Mouse (Mus musculus): ENCODE measurements around the gene Prx. TPM values are rescaled to one million over a fixed set of nuclear protein-coding genes. Genes with fewer than 3 reads are reported as not detected.
A peak's percentile ranks its signal among the peaks of the same experiment; 100 is the strongest.
"Not testable (repeated sequence)": the region's sequence is repeated elsewhere in the genome, so short reads cannot be mapped to it uniquely, and the experiment has no call there.

The Prx gene
- total RNA-seq, 4 experiments from 2014 or later, result 0.38 to 0.43 (median 0.39) TPM

DNA sequence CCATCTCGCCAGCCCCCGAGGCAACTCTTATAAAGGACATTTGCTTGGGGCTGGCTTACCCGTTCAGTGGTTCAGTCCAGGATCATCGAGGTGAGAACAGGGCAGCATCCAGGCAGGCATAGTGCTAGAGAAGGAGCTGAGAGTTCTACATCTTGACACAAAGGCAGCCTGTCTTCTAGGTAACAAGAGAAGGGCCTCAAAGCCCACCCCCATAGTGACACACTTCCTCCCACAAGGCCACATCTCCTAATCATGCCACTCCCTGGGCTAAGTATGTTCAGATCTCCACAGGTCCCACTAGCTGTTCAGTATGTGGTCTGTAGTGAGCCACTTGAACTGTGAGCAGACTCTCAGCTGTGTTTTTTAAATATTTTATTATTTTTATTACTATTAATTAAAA, 15.3 kb upstream of the Prx start:
- no peak for DNase-seq (ENCODE audit: low spot score in 2 of 2)

- no peak for DNase-seq (ENCODE audit: low spot score in 2 of 2)
Measured at GRCm38 (mm10) chr7:27486102-27486769, 12.9 kb upstream of the Prx start.

DNA sequence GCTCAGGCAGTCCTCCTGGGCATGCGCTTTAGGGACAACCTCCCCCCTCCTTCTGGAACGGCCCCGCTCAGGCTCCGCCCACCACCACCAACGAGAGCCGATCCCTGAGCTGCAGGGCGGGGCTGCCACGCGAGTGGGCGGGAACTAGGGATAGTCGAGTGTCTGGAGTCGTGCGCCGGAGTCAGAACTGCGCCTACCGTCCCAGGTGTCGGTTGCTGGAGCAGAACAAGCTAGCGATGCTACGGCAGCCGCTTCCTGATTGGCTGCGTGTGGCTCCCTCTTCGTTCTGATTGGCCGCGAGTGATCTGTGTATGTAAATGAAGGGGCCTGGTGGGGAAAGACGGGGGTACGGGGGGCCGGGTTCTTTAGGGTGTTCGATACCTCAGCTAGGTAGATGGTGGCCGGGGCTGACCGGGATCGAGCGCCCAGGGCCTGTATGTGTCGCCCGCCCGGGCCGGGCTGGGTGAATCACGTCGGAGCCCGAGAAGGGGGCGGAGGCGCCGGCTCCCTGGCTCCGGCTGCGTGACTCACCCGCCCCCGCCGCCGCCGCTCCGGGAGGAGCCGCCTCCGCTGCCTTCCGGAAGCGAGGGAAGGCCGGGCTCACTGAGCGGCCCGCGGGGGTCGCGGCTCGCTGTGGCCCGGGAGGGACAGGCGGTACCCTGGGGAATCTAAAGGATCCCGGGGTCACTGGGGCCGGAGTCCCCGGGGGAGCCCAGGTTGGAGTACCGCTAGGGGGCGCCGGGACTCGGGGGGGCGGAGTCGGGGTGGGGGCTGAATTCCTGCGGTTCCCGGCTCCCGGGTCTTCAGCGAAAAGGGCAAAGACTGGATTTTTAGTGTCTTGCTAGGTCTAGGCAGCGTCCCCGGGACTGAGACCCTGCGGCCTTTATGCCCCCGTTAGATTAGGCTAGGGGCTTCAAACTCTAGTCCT, 12.1 kb upstream of the Prx start, which contains the start of gene Sertad1:
Sertad1 (plus strand) TSS at position 141 of the 928 bp plus-strand sequence.
- peak; percentile 99 to 100 for DNase-seq (ENCODE audit: low spot score in 2 of 2)

DNA sequence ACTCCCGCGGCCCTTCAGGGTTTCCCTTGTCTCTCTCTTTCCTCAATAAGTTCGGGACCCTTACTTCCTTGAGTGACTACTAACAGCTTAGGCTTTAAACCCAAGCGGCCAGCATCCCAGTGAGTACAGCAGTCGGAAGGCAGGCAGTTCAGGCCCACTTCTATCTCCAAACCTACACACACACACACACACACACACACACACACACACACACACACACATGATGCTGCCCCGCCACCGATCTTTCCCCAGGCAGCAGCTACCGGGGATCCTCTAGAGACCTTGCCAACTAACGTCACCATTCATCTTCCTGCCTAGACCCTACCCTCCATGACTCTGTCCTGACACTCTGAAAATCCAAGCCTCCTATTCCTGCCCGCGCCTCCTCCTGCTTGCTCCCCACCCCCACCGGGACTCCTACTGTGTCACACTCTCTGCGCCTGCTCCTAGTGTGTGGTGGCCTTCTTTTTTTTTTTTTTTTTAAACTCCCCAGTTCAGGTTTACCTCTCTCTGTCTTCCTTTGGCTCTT, 11.3 kb upstream of the Prx start:
- no peak for DNase-seq (ENCODE audit: low spot score in 2 of 2)

- DNase-seq (ENCODE audit: low spot score in 2 of 2), result no peak
Measured at GRCm38 (mm10) chr7:27489270-27489869, 9.8 kb upstream of the Prx start.

DNA sequence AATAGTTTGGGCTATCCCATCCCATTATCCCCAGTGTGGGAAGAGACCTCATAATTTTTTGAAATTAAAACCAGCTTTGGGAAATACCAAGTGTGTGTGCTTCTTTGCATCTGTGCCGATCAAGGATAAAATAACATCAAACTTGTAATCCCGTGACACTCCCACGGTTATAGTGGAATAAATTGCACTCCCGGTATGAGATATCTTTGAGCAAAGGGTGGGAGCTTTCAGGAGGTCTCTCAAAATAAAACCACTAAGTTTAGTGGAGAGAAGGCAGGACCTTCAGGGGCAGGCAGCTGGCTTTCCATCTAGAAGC, 8.9 kb upstream of the Prx start:
- no peak for DNase-seq (ENCODE audit: low spot score in 2 of 2)

DNA sequence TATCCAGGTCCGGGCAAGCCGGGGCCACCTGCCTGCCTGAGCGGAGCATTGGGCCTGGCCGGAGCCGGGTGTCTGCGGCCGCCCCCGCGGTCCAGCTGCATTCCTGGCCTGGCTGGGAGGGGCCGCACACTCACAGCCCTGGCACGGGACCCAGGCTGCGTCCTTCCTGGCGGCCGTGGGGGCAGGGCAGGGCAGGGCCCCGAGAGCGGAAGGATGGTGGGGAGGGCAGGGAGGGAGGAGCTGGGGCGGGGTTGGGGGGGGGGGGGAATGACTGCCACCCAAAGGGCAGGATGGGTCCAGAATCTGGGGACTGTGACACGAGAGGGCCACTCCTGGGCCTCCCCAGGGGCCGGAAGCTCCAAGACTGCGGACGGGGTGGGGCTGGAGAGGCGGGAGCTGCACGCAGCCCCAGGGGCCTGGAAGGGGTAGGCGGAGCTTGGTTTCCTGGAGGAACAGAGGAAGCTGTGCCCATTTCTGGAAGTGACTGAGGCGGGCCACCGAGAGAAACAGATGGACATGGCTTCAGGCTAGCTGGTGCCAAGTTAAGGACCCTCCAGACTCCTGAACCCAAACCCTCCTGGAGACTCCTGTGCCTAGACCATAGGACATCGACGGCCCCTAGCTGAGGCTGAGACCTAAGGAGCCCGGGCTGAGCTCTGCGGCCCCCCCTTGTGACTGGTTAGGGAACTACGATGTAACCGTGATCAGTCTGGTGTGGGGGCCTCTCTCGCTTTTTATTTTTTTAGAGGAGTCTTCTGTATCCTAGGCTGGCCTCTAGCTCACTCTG, 8.4 kb upstream of the Prx start:
- peak; percentile 83 to 84 for DNase-seq (ENCODE audit: low spot score in 2 of 2)

DNA sequence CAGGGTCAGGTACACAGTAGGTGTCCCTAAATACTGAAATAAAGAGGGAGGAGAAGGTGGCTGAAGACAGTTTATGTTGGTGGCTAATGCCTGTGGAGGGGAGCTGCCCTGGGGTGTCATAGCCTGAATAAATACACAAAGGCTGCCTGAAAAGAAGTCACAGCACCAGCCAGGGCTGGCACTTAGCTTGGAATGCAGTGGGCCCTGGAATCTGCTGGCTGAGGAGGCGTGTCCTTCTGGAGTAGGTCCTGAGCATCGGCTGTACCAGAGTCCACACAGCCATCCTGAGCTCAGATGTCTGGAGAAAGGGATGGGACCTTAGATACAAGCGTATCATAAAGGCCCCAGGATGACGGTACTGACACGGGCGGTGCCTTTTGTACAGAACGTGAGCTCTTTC, 7.3 kb upstream of the Prx start:
- no peak for DNase-seq (ENCODE audit: low spot score in 2 of 2)

- no peak for DNase-seq (ENCODE audit: low spot score in 2 of 2)
Measured at GRCm38 (mm10) chr7:27493022-27493421, 6.1 kb upstream of the Prx start.

- DNase-seq (ENCODE audit: low spot score in 2 of 2), result no peak
Measured at GRCm38 (mm10) chr7:27493450-27493849, 5.7 kb upstream of the Prx start.

GRCm38 (mm10) chr7:27494659-27495367, 4.3 kb upstream of the Prx start:
- not testable (repeated sequence) for DNase-seq (ENCODE audit: low spot score in 2 of 2)

DNA sequence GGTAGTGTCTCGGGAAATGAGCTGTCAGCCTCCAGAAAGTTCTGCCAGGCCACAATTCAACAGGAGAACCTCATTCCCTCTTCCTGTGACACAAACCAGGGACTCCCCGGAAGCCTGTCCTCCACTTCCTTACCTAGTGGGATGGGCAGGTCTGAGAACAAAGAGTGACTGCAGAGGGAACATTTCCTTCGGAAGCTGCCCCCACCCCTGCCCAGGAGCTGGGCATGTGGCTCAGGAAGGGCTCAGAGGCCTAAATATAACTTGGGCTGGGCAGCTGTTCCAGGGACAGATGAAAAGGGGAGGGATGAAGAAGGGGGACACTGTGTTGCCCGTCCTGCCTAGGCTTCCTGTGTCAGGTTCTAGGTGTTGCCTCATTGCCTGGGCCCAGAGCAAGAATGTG, 2.5 kb downstream of the Prx start:
- no peak for DNase-seq (ENCODE audit: low spot score in 2 of 2)

DNA sequence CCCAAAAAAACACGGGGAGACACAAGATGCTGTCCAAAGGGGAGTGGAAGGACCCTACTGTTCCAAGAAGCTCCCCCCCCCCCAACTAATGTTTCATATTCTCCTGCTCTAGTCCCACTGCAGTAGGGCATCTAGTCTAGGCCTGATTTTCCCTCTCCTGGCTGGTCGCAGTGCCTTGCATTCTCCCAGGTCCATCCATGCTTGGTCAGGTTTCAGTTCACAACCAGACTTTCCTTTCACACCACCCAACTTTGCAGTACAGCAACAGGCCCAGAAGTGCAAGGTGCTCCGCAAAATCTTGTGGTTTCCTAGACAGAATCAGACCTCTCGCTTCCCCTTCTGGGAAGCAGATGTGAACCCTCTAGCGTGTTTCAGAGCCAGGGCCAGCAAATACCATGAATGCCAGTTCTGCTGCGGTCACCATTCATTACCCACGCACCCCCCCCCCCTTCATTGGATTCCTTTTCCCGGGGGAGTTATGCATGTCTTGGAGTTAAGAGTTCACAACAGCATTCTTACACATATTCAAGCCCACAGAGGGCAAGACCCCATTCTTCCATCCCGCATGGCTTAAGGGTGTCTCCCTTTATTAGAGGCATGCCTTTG, 7.7 kb downstream of the Prx start:
- no peak for DNase-seq (ENCODE audit: low spot score in 2 of 2)

GRCm38 (mm10) chr7:27507711-27508647, 8.9 kb downstream of the Prx start:
- DNase-seq (ENCODE audit: low spot score in 2 of 2), result peak; percentile 82 to 85

- DNase-seq (ENCODE audit: low spot score in 2 of 2), result no peak
Measured at GRCm38 (mm10) chr7:27508648-27509005, 9.5 kb downstream of the Prx start.

DNA sequence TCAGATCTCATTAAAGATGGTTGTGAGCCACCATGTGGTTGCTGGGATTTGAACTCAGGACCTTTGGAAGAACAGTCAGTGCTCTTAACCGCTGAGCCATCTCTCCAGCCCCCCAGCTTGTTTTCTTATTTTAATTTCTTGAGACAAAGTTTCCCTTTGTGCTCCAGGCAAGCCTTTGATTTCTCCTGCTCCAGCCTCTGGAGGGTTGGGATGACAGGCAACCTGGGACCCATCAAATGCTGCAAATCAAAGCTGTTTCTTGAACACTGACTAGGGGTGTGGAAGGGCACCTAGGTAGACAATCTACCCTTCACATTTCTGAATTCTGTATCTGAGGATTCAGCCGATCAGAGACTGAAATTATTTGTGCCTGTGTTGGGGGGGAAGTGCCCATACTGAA, 11.7 kb downstream of the Prx start:
- DNase-seq (ENCODE audit: low spot score in 2 of 2), result no peak

- no peak for DNase-seq (ENCODE audit: low spot score in 2 of 2)
Measured at GRCm38 (mm10) chr7:27514961-27515360, 15.8 kb downstream of the Prx start.

DNA sequence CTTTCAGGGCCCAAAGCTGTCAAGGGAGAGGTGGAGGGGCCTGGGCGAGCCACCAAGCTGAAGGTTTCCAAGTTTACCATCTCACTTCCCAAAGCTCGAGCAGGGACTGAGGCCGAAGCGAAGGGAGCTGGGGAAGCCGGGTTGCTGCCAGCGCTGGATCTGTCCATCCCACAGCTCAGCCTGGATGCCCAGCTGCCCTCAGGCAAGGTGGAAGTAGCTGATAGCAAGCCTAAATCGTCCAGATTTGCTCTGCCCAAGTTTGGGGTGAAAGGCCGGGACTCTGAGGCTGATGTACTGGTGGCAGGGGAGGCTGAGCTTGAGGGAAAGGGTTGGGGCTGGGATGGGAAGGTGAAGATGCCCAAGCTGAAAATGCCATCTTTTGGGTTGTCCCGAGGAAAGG, 19.2 kb downstream of the Prx start:
- DNase-seq (ENCODE audit: low spot score in 2 of 2), result no peak

DNA sequence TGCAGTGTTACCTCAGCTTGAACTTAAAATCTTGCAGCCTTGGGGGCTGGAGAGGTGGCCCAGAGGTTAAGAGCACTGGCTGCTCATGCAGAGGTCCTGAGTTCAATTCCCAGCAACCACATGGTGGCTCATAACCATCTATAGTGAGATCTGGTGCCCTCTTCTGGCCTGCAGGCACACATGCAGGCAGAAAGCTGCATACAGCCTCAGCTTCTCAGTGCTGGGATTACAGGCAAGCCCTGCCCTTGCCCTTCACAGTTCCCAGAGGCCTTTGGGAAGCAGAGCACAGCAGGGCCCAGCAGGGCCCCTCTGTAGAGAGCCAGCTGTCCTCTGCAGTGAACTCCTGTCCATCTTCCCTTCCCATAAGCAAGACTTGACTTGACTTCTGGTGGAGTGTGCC, 21.0 kb downstream of the Prx start:
- DNase-seq (ENCODE audit: low spot score in 2 of 2), result no peak
